Comparison of ENCODE assay signal across 8 mouse cellular contexts in the genomic region with DNA sequence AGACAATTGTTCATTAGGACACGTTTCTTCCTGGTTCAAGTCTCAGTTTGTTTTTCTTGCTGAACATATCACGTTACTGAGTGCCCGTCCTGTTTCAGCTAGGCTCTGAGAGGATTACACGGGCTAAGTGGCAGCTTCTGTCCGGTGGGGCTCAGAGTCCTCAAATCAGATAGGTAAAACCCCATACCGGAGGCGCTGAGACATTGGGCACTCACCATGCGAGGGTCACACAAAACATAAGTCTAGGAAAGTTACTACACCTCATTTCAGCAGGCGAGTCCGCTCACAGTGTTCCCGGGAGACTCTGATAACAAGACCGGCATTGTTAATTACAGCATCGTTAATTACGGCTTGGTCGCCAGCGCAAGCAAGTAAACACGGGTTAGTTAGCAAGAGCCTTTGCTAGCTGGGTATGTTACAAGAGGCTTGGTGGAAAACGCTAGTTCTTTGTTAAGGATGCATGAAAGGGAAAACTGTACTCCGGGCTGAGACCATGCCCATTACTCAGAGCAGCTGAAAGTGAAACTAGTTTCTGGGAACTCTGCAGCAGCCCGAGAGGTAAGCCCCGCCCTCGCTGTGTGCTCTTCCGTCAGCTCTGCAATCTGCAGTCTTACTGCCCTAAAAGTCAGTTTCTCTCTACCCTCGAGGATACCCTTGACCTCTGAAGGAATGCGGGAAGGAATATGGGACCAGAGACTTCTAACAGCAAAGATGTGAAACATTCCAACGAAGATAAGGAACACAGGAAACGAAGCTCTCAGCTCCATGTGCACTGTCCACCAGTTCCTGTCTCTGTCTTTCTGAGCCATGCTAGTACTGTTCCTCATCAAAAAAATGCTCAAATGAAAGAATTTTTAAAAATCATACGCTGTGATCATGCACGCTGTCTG. TPM values are rescaled to one million over a fixed set of nuclear protein-coding genes. Genes with fewer than 3 reads are reported as not detected.
DNase-seq lines count a peak whose midpoint lies in the region; ATAC-seq lines count a peak whose summit lies in the region.

No protein-coding gene starts in this region.

- peak overlapping the region; percentile 8 for H3K27ac ChIP-seq in hindbrain, embryonic 14.5 days

- WGBS in hindbrain, embryonic 14.5 days = 4% methylated on average over 29 of the region's 29 CpGs

- peak overlapping the region; percentile 44 for H3K9ac ChIP-seq in hindbrain, embryonic 14.5 days

- H3K4me2 ChIP-seq in hindbrain, embryonic 14.5 days (replicated peaks) = peak overlapping the region; percentile 73

- H3K4me1 ChIP-seq in hindbrain, embryonic 14.5 days (replicated peaks; ENCODE audit: control insufficient read depth, insufficient read depth, low read length) = no peaks in the 10 kb centered on the region

- ATAC-seq in hindbrain, embryonic 14.5 days (ENCODE audit: low FRiP score) = peak; percentile 89

- peak; percentile 81 for DNase-seq in NIH3T3 (ENCODE audit: low read depth)
- DNase-seq in cerebellum, postnatal 10 days = peak; percentile 41 to 53
- peak; percentile 13 to 21 for DNase-seq in frontal cortex, postnatal 25 days (ENCODE audit: low spot score in 2 of 2)
- peak; percentile 56 for DNase-seq in hindbrain, embryonic 14.5 days (ENCODE audit: low spot score)
- DNase-seq in layer of hippocampus, postnatal 36 days = peak; percentile 37 to 55
- DNase-seq in lung, postnatal 36 days = peak; percentile 82
- DNase-seq in retina, embryonic 14.5 days (ENCODE audit: low spot score) = peak; percentile 82
- peak; percentile 71 to 74 for DNase-seq in thymus, postnatal 36 days

- H3K4me3 ChIP-seq in hindbrain, embryonic 14.5 days (replicated peaks; ENCODE audit: low read length) = peak overlapping the region; percentile 45

- H3K27me3 ChIP-seq in hindbrain, embryonic 14.5 days (ENCODE audit: control insufficient read depth, insufficient read depth, low read length) = no peaks in the 10 kb centered on the region

- H3K36me3 ChIP-seq in hindbrain, embryonic 14.5 days (replicated peaks; ENCODE audit: control insufficient read depth, insufficient read depth) = no peaks in the 10 kb centered on the region

- no peaks in the 10 kb centered on the region for H3K9me3 ChIP-seq in hindbrain, embryonic 14.5 days (ENCODE audit: control insufficient read depth, low read length)

RNA-seq across cellular contexts. Expression of a gene that starts 21.9 kb away (rescaled TPM):
- 86.9 and 103 TPM in 2 replicates for polyA plus RNA-seq in hindbrain, embryonic 14.5 days (2014; fragmentation: Nextera tagmentation; extraction: Ambion mirVana)
- 10 to 100 TPM; 64.9 to 67.9 TPM for total RNA-seq in layer of hippocampus, postnatal 36 days (2021)

RNA-seq across cellular contexts. Expression of a gene that starts 22.2 kb away (rescaled TPM):
- 8.2 and 9.5 TPM in 2 replicates for polyA plus RNA-seq in hindbrain, embryonic 14.5 days (2014; fragmentation: Nextera tagmentation; extraction: Ambion mirVana)
- 10 to 100 TPM; 17.1 to 17.6 TPM for total RNA-seq in layer of hippocampus, postnatal 36 days (2021)

Comparison
In these comparisons a context has a peak if more than half of its experiments do, and no peak if none do; other contexts are left out.
1. Peak in every context shown above with its lines: DNase-seq, ATAC-seq, H3K4me3 ChIP-seq and H3K27ac ChIP-seq.
2. DNase-seq: peak in every context shown above with its lines; median percentile 82 in lung, postnatal 36 days; 82 in retina, embryonic 14.5 days; 81 in NIH3T3; 72 in thymus, postnatal 36 days; 56 in hindbrain, embryonic 14.5 days; 47 in cerebellum, postnatal 10 days; 46 in layer of hippocampus, postnatal 36 days; 17 in frontal cortex, postnatal 25 days.